Mouse (Mus musculus) intestine, postnatal 0 days (tissue): ENCODE measurements at regions not wholly inside any gene's neighbourhood (a gene's known extent, or its start where the extent isn't known, plus 50 kb on each side); places are given as distances from the start of the nearest gene placed in this dataset.
"Not testable (repeated sequence)": the region's sequence is repeated elsewhere in the genome, so short reads cannot be mapped to it uniquely, and the experiment has no call there.

Experiments
- ATAC-seq: fragments of 200-750 bp; cut with Nextera tagmentation; 2 replicates; pipeline ENCODE4 v1.8.0; 2017; ENCODE audit warnings: mild to moderate bottlenecking, moderate TSS enrichment, moderate library complexity
- H3K27ac ChIP-seq: fragments of 300-500 bp; sonication (generic); 2 replicates; pipeline ENCODE4 v1.5.1; 2014; ENCODE audit warnings: mild to moderate bottlenecking, low read depth, low read length, moderate library complexity
- H3K27me3 ChIP-seq: fragments of 300-500 bp; sonication (generic); replicated peaks from 2 replicates; pipeline ENCODE4 v1.6.1; 2014; ENCODE audit warnings: low read length, mixed read lengths; ENCODE audit not compliant: control insufficient read depth, insufficient read depth
- H3K36me3 ChIP-seq: fragments of 300-500 bp; sonication (generic); 2 replicates; pipeline ENCODE4 v1.6.1; 2014; ENCODE audit warnings: mild to moderate bottlenecking, moderate library complexity; ENCODE audit not compliant: control insufficient read depth, insufficient read depth
- H3K4me1 ChIP-seq: fragments of 300-500 bp; sonication (generic); replicated peaks from 2 replicates; pipeline ENCODE4 v1.6.1; 2014; ENCODE audit warnings: antibody characterized with exemption, low read length, mixed read lengths; ENCODE audit not compliant: control insufficient read depth, insufficient read depth
- H3K4me2 ChIP-seq: fragments of 300-500 bp; sonication (generic); replicated peaks from 2 replicates; pipeline ENCODE4 v1.6.1; 2014; ENCODE audit warnings: low read depth, mild to moderate bottlenecking, moderate library complexity
- H3K4me3 ChIP-seq: fragments of 300-500 bp; sonication (generic); 2 replicates; pipeline ENCODE4 v1.5.1; 2014; ENCODE audit warnings: low read depth, low read length
- H3K9ac ChIP-seq: fragments of 300-500 bp; sonication (generic); 2 replicates; pipeline ENCODE4 v1.6.1; 2014; ENCODE audit warnings: mild to moderate bottlenecking, low read depth, low read length
- H3K9me3 ChIP-seq: fragments of 300-500 bp; sonication (generic); 2 replicates; pipeline ENCODE4 v1.6.1; 2016; ENCODE audit warnings: mixed run types; ENCODE audit not compliant: control insufficient read depth
- CTCF ChIP-seq: sonication (generic); IDR thresholded peaks from 2 replicates; pipeline ENCODE4 v1.5.1; 2016; ENCODE audit warnings: low read depth, mild to moderate bottlenecking, control low read depth, antibody characterized with exemption, moderate library complexity
- WGBS: fragments of 180-500 bp; shearing (Covaris S2); extraction: QIAGEN DNeasy Blood & Tissue Kit; methylation state at CpG from one replicate; pipeline ENCODE4 v1.1.7; 2014; 5-methylcytosine and 5-hydroxymethylcytosine counted together

GRCm38 (mm10) chr8:90031220-90031619 is 316.9 kb downstream of the Tox3 start:
- Histone ChIP-seq H3K4me2 (no peak overlapping the region), H3K4me3 (no peak overlapping the region), H3K9me3 (no peaks in the 10 kb centered on the region), H3K4me1 (no peaks in the 10 kb centered on the region), H3K27me3 (no peaks in the 10 kb centered on the region), H3K9ac (no peak overlapping the region), H3K27ac (no peak overlapping the region), H3K36me3 (no peaks in the 10 kb centered on the region)
- no peak for ATAC-seq
- TF ChIP-seq CTCF, result no peak
- WGBS, result 58% methylated on average over 1 of the region's 1 CpGs

GRCm38 (mm10) chr8:90017958-90018357 is 330.2 kb downstream of the Tox3 start:
- not testable (repeated sequence) for H3K4me3 ChIP-seq, ATAC-seq, H3K4me2 ChIP-seq, H3K27ac ChIP-seq, H3K4me1 ChIP-seq, H3K9me3 ChIP-seq, H3K27me3 ChIP-seq, H3K9ac ChIP-seq, H3K36me3 ChIP-seq
- WGBS, result 58% methylated on average over 1 of the region's 1 CpGs

- H3K36me3 ChIP-seq, result no peaks in the 10 kb centered on the region
- H3K27me3 ChIP-seq, result no peaks in the 10 kb centered on the region
- H3K4me1 ChIP-seq, result no peaks in the 10 kb centered on the region
- TF ChIP-seq CTCF, result no peak
- H3K9me3 ChIP-seq, result no peaks in the 10 kb centered on the region
- WGBS, result 44% methylated on average over 2 of the region's 2 CpGs
- ATAC-seq, result no peak
- no peak overlapping the region for H3K27ac ChIP-seq
- H3K4me2 ChIP-seq, result no peak overlapping the region
- no peak overlapping the region for H3K4me3 ChIP-seq
- H3K9ac ChIP-seq, result no peak overlapping the region
Measured at GRCm38 (mm10) chr8:90013755-90014154, 334.4 kb downstream of the Tox3 start.

- ATAC-seq, result no peak
Measured at GRCm38 (mm10) chr8:90011682-90012409, 336.3 kb downstream of the Tox3 start.

GRCm38 (mm10) chr8:90009431-90009830 is 338.7 kb downstream of the Tox3 start:
- WGBS, result 70% methylated on average over 1 of the region's 1 CpGs
- Histone ChIP-seq H3K4me3 (no peak overlapping the region), H3K9ac (no peak overlapping the region), H3K4me1 (no peaks in the 10 kb centered on the region), H3K27ac (no peak overlapping the region), H3K27me3 (no peaks in the 10 kb centered on the region), H3K9me3 (no peaks in the 10 kb centered on the region), H3K4me2 (no peak overlapping the region), H3K36me3 (no peaks in the 10 kb centered on the region)
- TF ChIP-seq CTCF, result no peak
- no peak for ATAC-seq

More at GRCm38 (mm10) chr8:90011682-90012409, 336.3 kb downstream of the Tox3 start:
- no peaks in the 10 kb centered on the region for H3K4me1 ChIP-seq
- H3K27me3 ChIP-seq, result no peaks in the 10 kb centered on the region
- TF ChIP-seq CTCF, result no peak
- no peak overlapping the region for H3K4me2 ChIP-seq
- H3K9me3 ChIP-seq, result no peaks in the 10 kb centered on the region
- no peak overlapping the region for H3K4me3 ChIP-seq
- H3K27ac ChIP-seq, result no peak overlapping the region
- H3K9ac ChIP-seq, result no peak overlapping the region
- no peaks in the 10 kb centered on the region for H3K36me3 ChIP-seq
- 60% methylated on average over 6 of the region's 6 CpGs for WGBS

- Histone ChIP-seq H3K4me1 (no peaks in the 10 kb centered on the region), H3K9me3 (no peaks in the 10 kb centered on the region), H3K9ac (no peak overlapping the region), H3K4me2 (no peak overlapping the region), H3K36me3 (no peaks in the 10 kb centered on the region), H3K27ac (no peak overlapping the region), H3K4me3 (no peak overlapping the region), H3K27me3 (no peaks in the 10 kb centered on the region)
- no peak for ATAC-seq
- peak; percentile 98 for TF ChIP-seq CTCF
- 40% methylated on average over 15 of the region's 15 CpGs for WGBS
Measured at GRCm38 (mm10) chr8:90000899-90001640, 347.1 kb downstream of the Tox3 start.
